8 mouse cellular contexts compared by ENCODE assay signal in the genomic region with DNA sequence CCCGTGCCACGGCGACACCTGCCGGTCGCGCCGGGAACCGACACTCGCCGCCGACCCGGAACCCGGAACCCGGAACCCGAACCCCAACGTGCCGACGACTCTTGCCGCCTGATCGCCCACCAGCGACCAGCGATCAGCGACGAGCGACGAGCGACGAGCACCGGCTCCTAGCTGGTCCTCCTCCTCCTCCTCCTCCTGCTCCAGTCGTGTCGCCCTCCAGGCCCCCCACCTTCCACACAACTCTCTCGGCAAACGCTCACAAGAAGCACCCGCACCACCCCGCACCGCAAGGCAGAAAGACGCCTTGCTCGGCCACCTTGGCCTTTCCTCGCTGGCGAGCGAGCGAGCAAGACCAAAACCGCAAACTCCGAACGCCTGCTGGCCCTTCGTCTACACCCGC.
A peak's percentile ranks its signal among the peaks of the same experiment; 100 is the strongest.
DNase-seq lines count a peak whose midpoint lies in the region; ATAC-seq and TF ChIP-seq lines count a peak whose summit lies in the region.
"Not testable (repeated sequence)": the region's sequence is repeated elsewhere in the genome, so short reads cannot be mapped to it uniquely, and the experiment has no call there.

No protein-coding gene starts in this region.

- H3K9me3 ChIP-seq in embryonic facial prominence, embryonic 14.5 days (ENCODE audit: control insufficient read depth, low read length); heart, embryonic 12.5 days (replicated peaks); intestine, postnatal 0 days (ENCODE audit: control insufficient read depth); liver, embryonic 11.5 days (ENCODE audit: control insufficient read depth, low read length); midbrain, embryonic 13.5 days: not testable (repeated sequence)

- peak overlapping the region; percentile 42 for H3K4me2 ChIP-seq in embryonic facial prominence, embryonic 14.5 days (ENCODE audit: low read depth, low read length)
- peak overlapping the region; percentile 68 for H3K4me2 ChIP-seq in heart, embryonic 12.5 days
- peak overlapping the region; percentile 63 for H3K4me2 ChIP-seq in intestine, postnatal 0 days (replicated peaks; ENCODE audit: low read depth)
- H3K4me2 ChIP-seq in liver, embryonic 11.5 days = peak overlapping the region; percentile 49
- H3K4me2 ChIP-seq in midbrain, embryonic 13.5 days (replicated peaks) = peak overlapping the region; percentile 45

- DNase-seq in A20 (ENCODE audit: low read depth, low spot score) = peak; percentile 61
- DNase-seq in brain, embryonic 14.5 days (ENCODE audit: low read depth) = peak; percentile 61
- not testable (repeated sequence) for DNase-seq in embryonic facial prominence, embryonic 14.5 days (ENCODE audit: low spot score)
- DNase-seq in liver, embryonic 11.5 days (ENCODE audit: low spot score) = peak; percentile 37
- peak; percentile 22 for DNase-seq in spleen, postnatal 10 days (ENCODE audit: low spot score in 2 of 2)

- 8% methylated on average over 12 of the region's 47 CpGs for WGBS in embryonic facial prominence, embryonic 14.5 days
- 6% methylated on average over 19 of the region's 47 CpGs for WGBS in heart, embryonic 12.5 days
- 5% methylated on average over 16 of the region's 47 CpGs for WGBS in intestine, postnatal 0 days
- 8% methylated on average over 17 of the region's 47 CpGs for WGBS in liver, embryonic 11.5 days
- WGBS in midbrain, embryonic 13.5 days = 13% methylated on average over 17 of the region's 47 CpGs

- TF ChIP-seq POLR2A in brain, embryonic 14.5 days (IDR thresholded peaks at IDR 0.05; ENCODE audit: borderline replicate concordance, extremely low read depth, insufficient read depth, insufficient read length, poor library complexity, severe bottlenecking) = not testable (repeated sequence)

- not testable (repeated sequence) for H3K36me3 ChIP-seq in embryonic facial prominence, embryonic 14.5 days (ENCODE audit: control insufficient read depth, insufficient read depth, low read length); heart, embryonic 12.5 days; intestine, postnatal 0 days (ENCODE audit: control insufficient read depth, insufficient read depth); liver, embryonic 11.5 days (ENCODE audit: control insufficient read depth, insufficient read depth, low read length); midbrain, embryonic 13.5 days

- TF ChIP-seq CTCF in brain, embryonic 14.5 days (IDR thresholded peaks at IDR 0.05; ENCODE audit: borderline replicate concordance, extremely low read depth, insufficient read depth, insufficient read length); intestine, postnatal 0 days (IDR thresholded peaks at IDR 0.05; ENCODE audit: low read depth): not testable (repeated sequence)

- peak overlapping the region; percentile 35 for H3K4me3 ChIP-seq in embryonic facial prominence, embryonic 14.5 days (ENCODE audit: low read depth, low read length)
- H3K4me3 ChIP-seq in heart, embryonic 12.5 days = peak overlapping the region; percentile 49
- peak overlapping the region; percentile 22; the same call in 1 of the 2 replicates for H3K4me3 ChIP-seq in intestine, postnatal 0 days (ENCODE audit: low read depth, low read length)
- peak overlapping the region; percentile 41 for H3K4me3 ChIP-seq in liver, embryonic 11.5 days (ENCODE audit: low read depth, low read length)
- peak overlapping the region; percentile 40 for H3K4me3 ChIP-seq in midbrain, embryonic 13.5 days (replicated peaks)

- not testable (repeated sequence) for H3K27ac ChIP-seq in embryonic facial prominence, embryonic 14.5 days (replicated peaks; ENCODE audit: low read depth, low read length); heart, embryonic 12.5 days (ENCODE audit: poor library complexity, severe bottlenecking); intestine, postnatal 0 days (ENCODE audit: low read depth, low read length); liver, embryonic 11.5 days (ENCODE audit: low read depth, low read length); midbrain, embryonic 13.5 days

- not testable (repeated sequence) for H3K27me3 ChIP-seq in embryonic facial prominence, embryonic 14.5 days (replicated peaks; ENCODE audit: control insufficient read depth, insufficient read depth, low read length); heart, embryonic 12.5 days (replicated peaks); intestine, postnatal 0 days (replicated peaks; ENCODE audit: control insufficient read depth, insufficient read depth, low read length); liver, embryonic 11.5 days (replicated peaks; ENCODE audit: control insufficient read depth, insufficient read depth, low read length); midbrain, embryonic 13.5 days

- 0 out of 2 replicates have a peak overlapping the region, but pooled peaks have one; percentile 42 for H3K9ac ChIP-seq in embryonic facial prominence, embryonic 14.5 days (ENCODE audit: low read depth, low read length)
- H3K9ac ChIP-seq in heart, embryonic 12.5 days = peak overlapping the region; percentile 58; the same call in 1 of the 2 replicates
- not testable (repeated sequence) for H3K9ac ChIP-seq in intestine, postnatal 0 days (ENCODE audit: low read depth, low read length); liver, embryonic 11.5 days (ENCODE audit: low read depth, low read length); midbrain, embryonic 13.5 days (replicated peaks)

- H3K4me1 ChIP-seq in embryonic facial prominence, embryonic 14.5 days (ENCODE audit: control insufficient read depth, insufficient read depth, low read length); heart, embryonic 12.5 days (replicated peaks); intestine, postnatal 0 days (replicated peaks; ENCODE audit: control insufficient read depth, insufficient read depth, low read length); liver, embryonic 11.5 days (replicated peaks; ENCODE audit: control insufficient read depth, insufficient read depth, low read length); midbrain, embryonic 13.5 days (replicated peaks): not testable (repeated sequence)

- not testable (repeated sequence) for ATAC-seq in embryonic facial prominence, embryonic 14.5 days (ENCODE audit: low read depth); heart, embryonic 12.5 days (ENCODE audit: insufficient number of reproducible peaks, low FRiP score); intestine, postnatal 0 days; liver, embryonic 11.5 days (replicated peaks; ENCODE audit: low FRiP score); midbrain, embryonic 13.5 days
